Mouse (Mus musculus) MEL (cell line): ENCODE measurements around the gene Fam124a. TPM values are rescaled to one million over a fixed set of nuclear protein-coding genes. Genes with fewer than 3 reads are reported as not detected.

Experiments
- DNase-seq: peaks from one replicate; pipeline ENCODE4 v3.0.0; 2011; ENCODE audit warnings: low read depth, low spot score
- H3K27ac ChIP-seq: 2 replicates; pipeline ENCODE4 v1.5.1; 2012; ENCODE audit warnings: low read depth, mild to moderate bottlenecking, control low read depth, low read length, moderate library complexity; ENCODE audit not compliant: control insufficient read depth
- H3K27me3 ChIP-seq, 2 experiments: fragments of 150-350 bp in 1 of 2; sonication (generic) in 1 of 2; 2 replicates each; pipeline ENCODE4 v1.6.1; 2012; ENCODE audit warnings: low read length in 2 of 2, mild to moderate bottlenecking in 2 of 2, improper control_type of control experiment in 1 of 2, moderate library complexity in 1 of 2; ENCODE audit not compliant: insufficient read depth in 2 of 2, control insufficient read depth in 1 of 2
- H3K36me3 ChIP-seq, 2 experiments: 2 replicates each; pipeline ENCODE4 v1.6.1; 2012 to 2014; ENCODE audit warnings: low read length in 2 of 2, improper control_type of control experiment in 1 of 2, inconsistent platforms in 1 of 2, mild to moderate bottlenecking in 1 of 2; ENCODE audit not compliant: insufficient read depth in 2 of 2, control insufficient read depth in 1 of 2
- H3K4me1 ChIP-seq, 2 experiments: fragments of 150-350 bp in 1 of 2; sonication (generic) in 1 of 2; 2 replicates each; pipeline ENCODE4 v1.6.1; 2012; ENCODE audit warnings: low read length in 2 of 2, improper control_type of control experiment in 1 of 2, mild to moderate bottlenecking in 1 of 2; ENCODE audit not compliant: insufficient read depth in 2 of 2, control insufficient read depth in 1 of 2
- H3K4me3 ChIP-seq, 2 experiments: fragments of 150-350 bp in 1 of 2; sonication (generic) in 1 of 2; 2 replicates each; pipeline ENCODE4 v1.5.1; 2012; ENCODE audit warnings: low read depth in 2 of 2, low read length in 2 of 2, mild to moderate bottlenecking in 2 of 2, moderate library complexity in 2 of 2, control low read depth in 1 of 2, improper control_type of control experiment in 1 of 2; ENCODE audit not compliant: control insufficient read depth in 1 of 2, insufficient read depth in 1 of 2
- H3K79me2 ChIP-seq: 2 replicates; pipeline ENCODE4 v1.6.1; 2012; ENCODE audit warnings: mild to moderate bottlenecking, low read length, moderate library complexity; ENCODE audit not compliant: control insufficient read depth, poor library complexity, insufficient read depth
- H3K9ac ChIP-seq: 2 replicates; pipeline ENCODE4 v1.6.1; 2012; ENCODE audit warnings: low read depth, mild to moderate bottlenecking, control low read depth, low read length, moderate library complexity; ENCODE audit not compliant: control insufficient read depth, poor library complexity, severe bottlenecking
- H3K9me3 ChIP-seq: fragments of 150-350 bp; sonication (generic); replicated peaks from 2 replicates; pipeline ENCODE4 v1.6.1; 2012; ENCODE audit warnings: mild to moderate bottlenecking, low read length, improper control_type of control experiment, moderate library complexity; ENCODE audit not compliant: insufficient read depth
- BHLHE40 ChIP-seq: IDR thresholded peaks from 2 replicates; pipeline ENCODE4 v1.6.1; 2012; ENCODE audit warnings: low read depth, mild to moderate bottlenecking, inconsistent platforms, low read length, improper control_type of control experiment, borderline replicate concordance
- CHD1 ChIP-seq: IDR thresholded peaks from 2 replicates; pipeline ENCODE4 v1.6.1; 2012; ENCODE audit warnings: low read depth, mild to moderate bottlenecking, inconsistent platforms, low read length, improper control_type of control experiment
- CHD2 ChIP-seq: IDR thresholded peaks from 2 replicates; pipeline ENCODE4 v1.6.1; 2011; ENCODE audit warnings: low read length, improper control_type of control experiment
- CTCF ChIP-seq, 3 experiments: IDR thresholded peaks in 2 of 3; conservative IDR thresholded peaks in 1 of 3; 2 replicates each; pipeline ENCODE4 v1.5.1; 2011 to 2012; ENCODE audit warnings: low read length in 3 of 3, low read depth in 2 of 3, mild to moderate bottlenecking in 2 of 3, improper control_type of control experiment in 1 of 3, inconsistent platforms in 1 of 3, mixed read lengths in 1 of 3, moderate library complexity in 1 of 3; ENCODE audit not compliant: control insufficient read depth in 1 of 3, insufficient read depth in 1 of 3, poor library complexity in 1 of 3, severe bottlenecking in 1 of 3
- EP300 ChIP-seq, 2 experiments: IDR thresholded peaks; 2 replicates each; pipeline ENCODE4 v1.6.1; 2011; ENCODE audit warnings: improper control_type of control experiment in 2 of 2, low read length in 2 of 2, low read depth in 1 of 2, mild to moderate bottlenecking in 1 of 2
- ETS1 ChIP-seq: IDR thresholded peaks from 2 replicates; pipeline ENCODE4 v1.6.1; 2012; ENCODE audit warnings: low read depth, mild to moderate bottlenecking, inconsistent platforms, low read length, improper control_type of control experiment, moderate library complexity
- GATA1 ChIP-seq: IDR thresholded peaks from 2 replicates; pipeline ENCODE4 v1.6.1; 2011; ENCODE audit warnings: low read depth, low read length, improper control_type of control experiment
- JUND ChIP-seq: IDR thresholded peaks from 2 replicates; pipeline ENCODE4 v1.6.1; 2011; ENCODE audit warnings: low read depth, mild to moderate bottlenecking, improper control_type of control experiment, low read length
- KAT2A ChIP-seq: conservative IDR thresholded peaks from 2 replicates; pipeline ENCODE4 v1.6.1; 2012; ENCODE audit warnings: low read depth, low read length, improper control_type of control experiment, inconsistent platforms
- MAX ChIP-seq: IDR thresholded peaks from 2 replicates; pipeline ENCODE4 v1.6.1; 2011; ENCODE audit warnings: low read length, improper control_type of control experiment
- MAZ ChIP-seq: IDR thresholded peaks from 2 replicates; pipeline ENCODE4 v1.6.1; 2012; ENCODE audit warnings: low read depth, mild to moderate bottlenecking, inconsistent platforms, low read length, improper control_type of control experiment
- MXI1 ChIP-seq: IDR thresholded peaks from 2 replicates; pipeline ENCODE4 v1.6.1; 2011; ENCODE audit warnings: mild to moderate bottlenecking, low read depth, low read length, improper control_type of control experiment
- MYB ChIP-seq: IDR thresholded peaks from 2 replicates; pipeline ENCODE4 v1.6.1; 2011; ENCODE audit warnings: mild to moderate bottlenecking, low read depth, low read length, improper control_type of control experiment
- MYC ChIP-seq: IDR thresholded peaks from 2 replicates; pipeline ENCODE4 v1.6.1; 2011; ENCODE audit warnings: low read depth, mild to moderate bottlenecking, low read length, improper control_type of control experiment, moderate library complexity
- NRF1 ChIP-seq: IDR thresholded peaks from 2 replicates; pipeline ENCODE4 v1.6.1; 2014; ENCODE audit warnings: low read depth, mild to moderate bottlenecking, inconsistent platforms, low read length, improper control_type of control experiment, moderate library complexity; ENCODE audit not compliant: poor library complexity, insufficient read depth, severe bottlenecking
- POLR2AphosphoS5 ChIP-seq: IDR thresholded peaks from 2 replicates; pipeline ENCODE4 v1.6.1; 2012; ENCODE audit warnings: low read depth, borderline replicate concordance, mild to moderate bottlenecking, inconsistent platforms, low read length, moderate library complexity, mixed read lengths
- RCOR1 ChIP-seq: IDR thresholded peaks from 2 replicates; pipeline ENCODE4 v1.6.1; 2012; ENCODE audit warnings: low read depth, mild to moderate bottlenecking, inconsistent platforms, low read length, improper control_type of control experiment
- SIN3A ChIP-seq: IDR thresholded peaks from 2 replicates; pipeline ENCODE4 v1.6.1; 2012; ENCODE audit warnings: low read length, improper control_type of control experiment, inconsistent platforms
- TAL1 ChIP-seq: IDR thresholded peaks from 2 replicates; pipeline ENCODE4 v1.6.1; 2012; ENCODE audit warnings: mild to moderate bottlenecking, inconsistent platforms, low read length, moderate library complexity, mixed read lengths
- TBP ChIP-seq: IDR thresholded peaks from 2 replicates; pipeline ENCODE4 v1.8.0; 2011; ENCODE audit warnings: low read depth, low read length, improper control_type of control experiment
- TCF12 ChIP-seq: IDR thresholded peaks from 2 replicates; pipeline ENCODE4 v1.6.1; 2014; ENCODE audit warnings: low read depth, mild to moderate bottlenecking, inconsistent platforms, low read length, improper control_type of control experiment, moderate library complexity
- USF2 ChIP-seq, 2 experiments: IDR thresholded peaks; 2 replicates each; pipeline ENCODE4 v1.6.1; 2011 to 2012; ENCODE audit warnings: improper control_type of control experiment in 2 of 2, low read length in 2 of 2, borderline replicate concordance in 1 of 2, inconsistent platforms in 1 of 2, low read depth in 1 of 2, mild to moderate bottlenecking in 1 of 2; ENCODE audit not compliant: insufficient read depth in 1 of 2
- ZKSCAN1 ChIP-seq: IDR thresholded peaks from 2 replicates; pipeline ENCODE4 v1.6.1; 2012; ENCODE audit warnings: low read depth, mild to moderate bottlenecking, inconsistent platforms, low read length, improper control_type of control experiment, moderate library complexity
- ZMIZ1 ChIP-seq: IDR thresholded peaks from 2 replicates; pipeline ENCODE4 v1.6.1; 2012; ENCODE audit warnings: low read depth, mild to moderate bottlenecking, inconsistent platforms, low read length, improper control_type of control experiment, moderate library complexity
- ZNF384 ChIP-seq: IDR thresholded peaks from 2 replicates; pipeline ENCODE4 v1.6.1; 2012; ENCODE audit warnings: low read depth, mild to moderate bottlenecking, inconsistent platforms, low read length, improper control_type of control experiment
- polyA plus RNA-seq, 2 experiments: library from polyadenylated mRNA; stranded (reverse) in 1 of 2; unstranded in 1 of 2; fragments of >175 nt in 1 of 2; fragments of >200 nt in 1 of 2; gene quantifications; 2 replicates each; pipeline versions ENCODE4 v1.2.1 to v1.2.4; 2012; ENCODE audit warnings: low replicate concordance in 2 of 2, low read depth in 1 of 2; ENCODE audit not compliant: insufficient read length in 2 of 2, insufficient read depth in 1 of 2, missing spikeins in 1 of 2
- total RNA-seq: library from RNA; depleted of rRNA; stranded (reverse); fragments of 300-350 nt; gene quantifications from 2 replicates; pipeline ENCODE4 v1.2.3, GENCODE M21; 2012

Gene Fam124a
- total and polyA plus RNA-seq, 3 experiments: not detected

GRCm38 (mm10) chr14:62553786-62554185 lies 1.8 kb upstream of the Fam124a start:
- no peak overlapping the region for H3K9ac ChIP-seq
- TF ChIP-seq MYB: no peak
- TF ChIP-seq ZNF384: no peak
- no peak for TF ChIP-seq EP300 (IDR thresholded peaks at IDR 0.05; ENCODE audit: low read depth in 1 of 2, low read length in 2 of 2)
- TF ChIP-seq ZMIZ1: no peak
- no peak for TF ChIP-seq BHLHE40
- no peak for TF ChIP-seq TBP
- no peak for TF ChIP-seq USF2 (IDR thresholded peaks at IDR 0.05; ENCODE audit: borderline replicate concordance in 1 of 2, insufficient read depth in 1 of 2, low read depth in 1 of 2, low read length in 2 of 2)
- no peak for TF ChIP-seq ETS1
- TF ChIP-seq ZKSCAN1: no peak
- TF ChIP-seq KAT2A: no peak
- TF ChIP-seq SIN3A: no peak
- no peak for TF ChIP-seq MYC
- no peak for TF ChIP-seq TAL1
- H3K27me3 ChIP-seq: no peaks in the 10 kb centered on the region; a peak in 1 of 4 replicates
- no peak overlapping the region for H3K27ac ChIP-seq
- no peaks in the 10 kb centered on the region for H3K79me2 ChIP-seq
- H3K36me3 ChIP-seq: no peaks in the 10 kb centered on the region
- H3K9me3 ChIP-seq: no peaks in the 10 kb centered on the region
- H3K4me3 ChIP-seq: no peak overlapping the region
- no peak for DNase-seq
- H3K4me1 ChIP-seq: no peaks in the 10 kb centered on the region

- Histone ChIP-seq H3K9ac (no peak overlapping the region), H3K4me3 (no peak overlapping the region), H3K9me3 (no peaks in the 10 kb centered on the region), H3K27ac (no peak overlapping the region), H3K79me2 (no peaks in the 10 kb centered on the region), H3K4me1 (no peaks in the 10 kb centered on the region), H3K27me3 (no peaks in the 10 kb centered on the region; a peak in 1 of 4 replicates), H3K36me3 (no peaks in the 10 kb centered on the region)
- DNase-seq: no peak
- TF ChIP-seq USF2 (IDR thresholded peaks at IDR 0.05; ENCODE audit: borderline replicate concordance in 1 of 2, insufficient read depth in 1 of 2, low read depth in 1 of 2, low read length in 2 of 2) (no peak), MAZ (no peak), ZMIZ1 (no peak), MAX (no peak), TBP (no peak), TCF12 (no peak), TAL1 (no peak), JUND (no peak), POLR2AphosphoS5 (no peak), MXI1 (no peak), CHD2 (no peak), CTCF (IDR thresholded peaks at IDR 0.05 in 2 of 3, conservative IDR thresholded peaks at IDR 0.05 in 1 of 3; ENCODE audit: control insufficient read depth in 1 of 3, insufficient read depth in 1 of 3, low read depth in 2 of 3, low read length in 3 of 3, poor library complexity in 1 of 3, severe bottlenecking in 1 of 3) (no peak), NRF1 (no peak), RCOR1 (no peak), CHD1 (no peak), GATA1 (no peak)
These were observed 588 bp downstream of the Fam124a start for GRCm38 (mm10) chr14:62555840-62556810.
